Mouse (Mus musculus): Measurements from ENCODE around the gene Olfr285. TPM values are rescaled to one million over a fixed set of nuclear protein-coding genes. Genes with fewer than 3 reads are reported as not detected.

Gene Olfr285
- polyA plus RNA-seq (2014; fragmentation: Nextera tagmentation; extraction: Ambion mirVana): not detected in 2 replicates

DNA sequence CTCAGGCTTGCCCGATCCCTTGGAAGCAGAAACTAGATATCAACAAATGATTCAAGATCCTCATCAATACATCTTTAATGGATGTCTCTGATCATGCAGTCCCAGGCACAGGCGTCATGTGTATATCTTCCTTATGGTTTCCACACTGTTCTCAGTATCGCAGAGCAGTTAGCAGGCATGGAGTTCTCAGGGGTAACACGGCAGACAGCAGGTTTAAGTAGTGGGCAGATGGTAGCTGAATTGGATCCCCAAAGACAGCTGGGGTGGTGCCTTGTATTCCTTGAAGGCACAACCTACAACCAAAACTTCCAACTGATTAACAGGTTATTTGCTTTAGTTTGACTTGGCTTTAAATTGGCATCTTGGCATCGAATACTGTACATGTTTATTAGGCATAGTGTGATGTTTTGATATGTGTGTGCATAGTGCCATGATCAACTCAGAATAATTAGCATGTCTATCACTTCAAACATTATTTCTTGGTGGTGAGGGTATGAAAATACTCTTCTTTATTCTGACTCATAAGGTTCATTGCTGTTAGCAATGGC is at the start of gene Olfr285:
Gene Olfr285 (minus strand): TSS at position 177 of the 548 bp plus-strand sequence.
- 83% methylated on average over 5 of the region's 5 CpGs for WGBS
- Histone ChIP-seq H3K36me3 (ENCODE audit: insufficient read depth) (no peaks in the 10 kb centered on the region), H3K4me3 (ENCODE audit: low read depth, low read length) (no peak within 1 kb of the TSS), H3K4me2 (no peak within 1 kb of the TSS), H3K4me1 (ENCODE audit: insufficient read depth) (no peaks in the 10 kb centered on the region), H3K27ac (ENCODE audit: low read depth) (no peak within 1 kb of the TSS), H3K9me3 (ENCODE audit: low read depth, low read length) (no peaks in the 10 kb centered on the region), H3K9ac (no peak within 1 kb of the TSS), H3K27me3 (ENCODE audit: insufficient read depth, low read length) (no peaks in the 10 kb centered on the region)
- ATAC-seq (ENCODE audit: insufficient read depth) (no peak), DNase-seq (no peak)
- no peak for TF ChIP-seq CTCF (IDR thresholded peaks at IDR 0.05; ENCODE audit: low read depth)

DNA sequence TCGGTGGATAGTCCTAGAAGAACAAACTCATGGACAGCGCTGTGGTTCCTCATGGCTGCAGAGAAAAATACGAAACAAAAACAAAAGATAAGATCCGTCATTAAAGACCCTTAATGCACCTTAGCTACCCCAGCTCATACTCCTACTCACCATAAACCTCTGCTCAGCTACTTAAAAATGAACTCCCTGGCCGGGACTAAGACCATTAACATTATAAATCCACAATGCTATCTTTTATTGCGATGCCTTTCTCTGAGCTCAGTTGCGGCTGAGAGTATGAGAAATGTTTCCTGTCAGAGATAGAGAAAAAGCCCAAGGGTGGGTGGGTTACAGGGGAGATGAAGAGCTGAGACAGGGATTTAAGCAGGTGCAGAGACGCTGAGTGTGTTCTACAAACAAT is 23.7 kb upstream of the Olfr285 start, which contains the start of gene Olfr284:
Gene Olfr284 (minus strand): TSS at position 101 of the 400 bp plus-strand sequence.
- no peak for TF ChIP-seq CTCF (IDR thresholded peaks at IDR 0.05; ENCODE audit: low read depth)
- H3K27me3 ChIP-seq (ENCODE audit: insufficient read depth, low read length): no peaks in the 10 kb centered on the region
- H3K4me2 ChIP-seq: no peak within 1 kb of the TSS
- no peak within 1 kb of the TSS for H3K4me3 ChIP-seq (ENCODE audit: low read depth, low read length)
- 67% methylated on average over 8 of the region's 8 CpGs for WGBS
- H3K9ac ChIP-seq: no peak within 1 kb of the TSS
- no peaks in the 10 kb centered on the region for H3K36me3 ChIP-seq (ENCODE audit: insufficient read depth)
- no peaks in the 10 kb centered on the region for H3K4me1 ChIP-seq (ENCODE audit: insufficient read depth)
- no peak within 1 kb of the TSS for H3K27ac ChIP-seq (ENCODE audit: low read depth)
- no peak for ATAC-seq (ENCODE audit: insufficient read depth)
- DNase-seq: no peak
- H3K9me3 ChIP-seq (ENCODE audit: low read depth, low read length): no peaks in the 10 kb centered on the region

- ATAC-seq (ENCODE audit: insufficient read depth): no peak
- DNase-seq: no peak
- Histone ChIP-seq H3K27ac (ENCODE audit: low read depth) (no peak overlapping the region), H3K36me3 (ENCODE audit: insufficient read depth) (no peaks in the 10 kb centered on the region), H3K9ac (no peak overlapping the region), H3K4me3 (ENCODE audit: low read depth, low read length) (no peak overlapping the region), H3K27me3 (ENCODE audit: insufficient read depth, low read length) (no peaks in the 10 kb centered on the region), H3K9me3 (ENCODE audit: low read depth, low read length) (no peaks in the 10 kb centered on the region), H3K4me1 (ENCODE audit: insufficient read depth) (no peaks in the 10 kb centered on the region), H3K4me2 (no peak overlapping the region)
- no peak; the same call in 1 of the 2 replicates for TF ChIP-seq CTCF (IDR thresholded peaks at IDR 0.05; ENCODE audit: low read depth)
- 36% methylated on average over 6 of the region's 6 CpGs for WGBS
These were observed 1.4 kb downstream of the Olfr285 start for GRCm38 (mm10) chr15:98315703-98316102.

DNA sequence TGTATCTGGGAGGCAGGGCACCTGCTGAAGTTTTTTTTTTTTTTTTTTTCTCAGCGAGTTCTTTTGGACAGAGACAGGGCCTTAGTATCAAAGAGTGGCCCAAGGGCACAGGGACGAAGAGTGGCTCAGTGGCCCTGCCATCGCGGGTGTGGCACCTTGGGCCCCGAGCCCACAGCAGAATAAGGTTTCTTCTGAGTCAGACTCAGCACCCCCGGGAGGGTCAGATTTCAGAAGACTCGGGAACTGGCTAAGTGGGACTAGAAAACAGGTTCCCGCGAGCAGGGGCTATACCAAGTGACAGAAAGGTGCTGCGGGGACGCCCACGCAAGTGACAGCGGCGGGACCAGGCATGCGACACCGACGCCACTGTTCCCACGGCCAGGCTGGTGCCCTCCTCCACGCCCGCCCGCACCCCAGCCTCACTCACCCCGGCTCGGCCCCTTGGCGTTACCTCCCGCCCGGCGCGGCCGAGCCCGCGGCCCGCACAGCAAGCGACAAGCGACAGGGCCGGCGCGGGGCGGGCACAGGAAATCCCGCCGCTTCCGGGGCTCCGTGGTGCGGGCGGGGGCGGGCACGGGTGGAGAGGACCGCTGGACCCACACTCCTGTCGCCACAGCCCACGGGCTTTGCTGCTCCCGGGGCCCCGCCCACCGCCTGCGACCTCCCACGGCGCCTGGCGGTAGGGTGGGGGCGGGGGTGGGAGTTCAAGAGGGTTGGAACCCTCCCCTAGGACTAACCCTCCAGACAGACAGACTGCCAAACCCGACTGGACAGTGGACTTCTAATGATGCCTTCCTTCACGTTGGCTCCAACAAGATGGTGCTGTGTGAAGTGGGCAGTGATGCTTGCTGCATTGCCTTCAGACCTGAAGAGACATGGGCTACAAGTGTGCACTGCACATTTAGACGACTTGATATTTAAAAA is 21.3 kb downstream of the Olfr285 start, which contains the start of gene Zfp641:
Gene Zfp641 (minus strand): TSS at position 534 of the 924 bp plus-strand sequence.
- peaks cover 3% of the 10 kb centered on the region; the same call in 1 of the 2 replicates for H3K4me1 ChIP-seq (ENCODE audit: insufficient read depth)
- DNase-seq: peak; percentile 48
- 2% methylated on average over 51 of the region's 60 CpGs for WGBS
- no peak within 1 kb of the TSS for H3K27ac ChIP-seq (ENCODE audit: low read depth)
- H3K27me3 ChIP-seq (ENCODE audit: insufficient read depth, low read length): no peaks in the 10 kb centered on the region
- H3K4me3 ChIP-seq (ENCODE audit: low read depth, low read length): peak within 1 kb of the TSS; percentile 60
- H3K4me2 ChIP-seq: peak within 1 kb of the TSS; percentile 93
- H3K36me3 ChIP-seq (ENCODE audit: insufficient read depth): no peaks in the 10 kb centered on the region
- ATAC-seq (ENCODE audit: insufficient read depth): peak; percentile 68
- no peaks in the 10 kb centered on the region; the same call in 1 of the 2 replicates for H3K9me3 ChIP-seq (ENCODE audit: low read depth, low read length)
- no peak for TF ChIP-seq CTCF (IDR thresholded peaks at IDR 0.05; ENCODE audit: low read depth)
- peak within 1 kb of the TSS; percentile 68 for H3K9ac ChIP-seq

- DNase-seq (no peak), ATAC-seq (ENCODE audit: insufficient read depth) (no peak)
- H3K9ac ChIP-seq: no peak overlapping the region
- no peaks in the 10 kb centered on the region for H3K9me3 ChIP-seq (ENCODE audit: low read depth, low read length)
- no peak overlapping the region for H3K4me2 ChIP-seq
- no peaks in the 10 kb centered on the region for H3K36me3 ChIP-seq (ENCODE audit: insufficient read depth)
- 87% methylated on average over 8 of the region's 8 CpGs for WGBS
- peaks cover 3% of the 10 kb centered on the region; the same call in 1 of the 2 replicates for H3K4me1 ChIP-seq (ENCODE audit: insufficient read depth)
- no peak overlapping the region for H3K4me3 ChIP-seq (ENCODE audit: low read depth, low read length)
- H3K27ac ChIP-seq (ENCODE audit: low read depth): no peak overlapping the region
- H3K27me3 ChIP-seq (ENCODE audit: insufficient read depth, low read length): no peaks in the 10 kb centered on the region
- TF ChIP-seq CTCF (IDR thresholded peaks at IDR 0.05; ENCODE audit: low read depth): no peak
These were observed 23.5 kb downstream of the Olfr285 start for GRCm38 (mm10) chr15:98293651-98294050.

- Histone ChIP-seq H3K27me3 (ENCODE audit: insufficient read depth, low read length) (no peaks in the 10 kb centered on the region), H3K4me1 (ENCODE audit: insufficient read depth) (no peaks in the 10 kb centered on the region), H3K4me3 (ENCODE audit: low read depth, low read length) (no peak overlapping the region), H3K27ac (ENCODE audit: low read depth) (no peak overlapping the region), H3K9me3 (ENCODE audit: low read depth, low read length) (no peaks in the 10 kb centered on the region), H3K4me2 (no peak overlapping the region), H3K36me3 (ENCODE audit: insufficient read depth) (no peaks in the 10 kb centered on the region), H3K9ac (no peak overlapping the region)
- ATAC-seq (ENCODE audit: insufficient read depth): no peak
- TF ChIP-seq CTCF (IDR thresholded peaks at IDR 0.05; ENCODE audit: low read depth): no peak
- no peak for DNase-seq
- 72% methylated on average over 12 of the region's 12 CpGs for WGBS
These were observed 28.6 kb downstream of the Olfr285 start for GRCm38 (mm10) chr15:98288566-98288965.

DNA sequence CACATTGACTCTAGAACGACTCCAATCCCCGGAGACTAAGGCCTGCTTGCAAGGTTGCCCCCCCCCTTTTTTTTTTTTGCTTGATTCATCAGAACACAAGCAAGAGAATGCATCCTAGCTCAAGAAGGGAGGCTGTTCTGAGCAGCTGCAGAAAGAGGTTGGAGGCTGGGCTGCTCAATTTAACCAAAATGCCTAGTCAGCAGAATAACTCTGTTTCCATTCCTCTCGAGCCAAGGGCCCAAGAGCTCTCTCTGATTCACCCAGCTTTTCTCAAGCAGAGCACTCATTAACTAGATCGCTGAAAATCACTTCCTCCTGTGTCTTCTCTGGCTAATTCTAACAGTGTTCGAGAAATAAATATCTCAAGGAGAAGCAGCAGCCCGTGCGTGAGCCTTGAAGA is 30.7 kb downstream of the Olfr285 start:
- WGBS: 70% methylated on average over 7 of the region's 7 CpGs
- no peak overlapping the region for H3K27ac ChIP-seq (ENCODE audit: low read depth)

More for the DNA sequence above, 30.7 kb downstream of the Olfr285 start:
- no peaks in the 10 kb centered on the region for H3K4me1 ChIP-seq (ENCODE audit: insufficient read depth)
- no peaks in the 10 kb centered on the region for H3K36me3 ChIP-seq (ENCODE audit: insufficient read depth)
- H3K4me3 ChIP-seq (ENCODE audit: low read depth, low read length): no peak overlapping the region
- ATAC-seq (ENCODE audit: insufficient read depth) (no peak), DNase-seq (peak; percentile 8)
- no peak for TF ChIP-seq CTCF (IDR thresholded peaks at IDR 0.05; ENCODE audit: low read depth)
- H3K9ac ChIP-seq: no peak overlapping the region
- no peak overlapping the region for H3K4me2 ChIP-seq
- H3K9me3 ChIP-seq (ENCODE audit: low read depth, low read length): no peaks in the 10 kb centered on the region
- H3K27me3 ChIP-seq (ENCODE audit: insufficient read depth, low read length): no peaks in the 10 kb centered on the region

Other genes with a start within 250 kb of the Olfr285 start
- gene Pfkm, start 224.8 kb downstream of the Olfr285 start, polyA plus RNA-seq (2014; fragmentation: Nextera tagmentation; extraction: Ambion mirVana): 25.3 and 26.2 TPM in 2 replicates
- gene Senp1, start 223.6 kb downstream of the Olfr285 start, polyA plus RNA-seq (2014; fragmentation: Nextera tagmentation; extraction: Ambion mirVana): 37.8 and 38.0 TPM in 2 replicates
- 47.4 and 48.7 TPM in 2 replicates for gene Asb8, start 151.7 kb downstream of the Olfr285 start, polyA plus RNA-seq (2014; fragmentation: Nextera tagmentation; extraction: Ambion mirVana)
- 0.14 TPM in 1 of 2 replicates, not detected in the other for gene Ccdc184, start 150.2 kb downstream of the Olfr285 start, polyA plus RNA-seq (2014; fragmentation: Nextera tagmentation; extraction: Ambion mirVana)
- gene Olfr288, start 121.8 kb downstream of the Olfr285 start, polyA plus RNA-seq (2014; fragmentation: Nextera tagmentation; extraction: Ambion mirVana): not detected in 2 replicates
- not detected in 2 replicates for gene Gm44579, start 96.4 kb downstream of the Olfr285 start, polyA plus RNA-seq (2014; fragmentation: Nextera tagmentation; extraction: Ambion mirVana)
- not detected in 2 replicates for gene Olfr287, start 96.3 kb downstream of the Olfr285 start, polyA plus RNA-seq (2014; fragmentation: Nextera tagmentation; extraction: Ambion mirVana)
- not detected in 2 replicates for gene Olfr286, start 82.9 kb downstream of the Olfr285 start, polyA plus RNA-seq (2014; fragmentation: Nextera tagmentation; extraction: Ambion mirVana)
- gene H1fnt, start 60.1 kb downstream of the Olfr285 start, polyA plus RNA-seq (2014; fragmentation: Nextera tagmentation; extraction: Ambion mirVana): not detected in 2 replicates
- 0.54 and 0.63 TPM in 2 replicates for gene Zfp641, start 21.2 kb downstream of the Olfr285 start, polyA plus RNA-seq (2014; fragmentation: Nextera tagmentation; extraction: Ambion mirVana)
- not detected in 2 replicates for gene Olfr284, start 23.6 kb upstream of the Olfr285 start, polyA plus RNA-seq (2014; fragmentation: Nextera tagmentation; extraction: Ambion mirVana)
- gene Olfr283, start 63.6 kb upstream of the Olfr285 start, polyA plus RNA-seq (2014; fragmentation: Nextera tagmentation; extraction: Ambion mirVana): not detected in 2 replicates
- gene Olfr282, start 113.9 kb upstream of the Olfr285 start, polyA plus RNA-seq (2014; fragmentation: Nextera tagmentation; extraction: Ambion mirVana): not detected in 2 replicates
- gene Olfr281, start 135.2 kb upstream of the Olfr285 start, polyA plus RNA-seq (2014; fragmentation: Nextera tagmentation; extraction: Ambion mirVana): not detected in 2 replicates
- gene OR5BS1P, start 152.5 kb upstream of the Olfr285 start, polyA plus RNA-seq (2014; fragmentation: Nextera tagmentation; extraction: Ambion mirVana): not detected in 2 replicates
- gene Lalba, start 165.4 kb upstream of the Olfr285 start, polyA plus RNA-seq (2014; fragmentation: Nextera tagmentation; extraction: Ambion mirVana): 0.50 and 0.68 TPM in 2 replicates
- not detected in 2 replicates for gene Olfr279, start 175.0 kb upstream of the Olfr285 start, polyA plus RNA-seq (2014; fragmentation: Nextera tagmentation; extraction: Ambion mirVana)
- 113 and 121 TPM in 2 replicates for gene Kansl2, start 216.9 kb upstream of the Olfr285 start, polyA plus RNA-seq (2014; fragmentation: Nextera tagmentation; extraction: Ambion mirVana)

All from lung, embryonic 14.5 days (tissue).